Mouse (Mus musculus) spleen, adult 2 months (tissue): Measurements from ENCODE around the gene Ifna4. TPM values are rescaled to one million over a fixed set of nuclear protein-coding genes. Genes with fewer than 3 reads are reported as not detected.
A peak's percentile ranks its signal among the peaks of the same experiment; 100 is the strongest.
"Not testable (repeated sequence)": the region's sequence is repeated elsewhere in the genome, so short reads cannot be mapped to it uniquely, and the experiment has no call there.

ENCODE experiments used
- DNase-seq, 2 experiments: peaks; one replicate each; pipeline versions ENCODE4 v3.0.0 to v3.0.0-alpha.2; 2012 to 2021; ENCODE audit warnings: low spot score in 2 of 2, low read depth in 1 of 2
- H3K27ac ChIP-seq: fragments of 200-500 bp; 2 replicates; pipeline ENCODE4 v1.5.1; 2012; ENCODE audit warnings: low read length, inconsistent platforms; ENCODE audit not compliant: insufficient read depth
- H3K27me3 ChIP-seq: fragments of 200-500 bp; 2 replicates; pipeline ENCODE4 v1.6.1; 2012; ENCODE audit warnings: mild to moderate bottlenecking, moderate library complexity, low read length, inconsistent platforms; ENCODE audit not compliant: control insufficient read depth, insufficient read depth
- H3K36me3 ChIP-seq: fragments of 200-500 bp; 2 replicates; pipeline ENCODE4 v1.6.1; 2012; ENCODE audit warnings: mild to moderate bottlenecking, low read length, inconsistent platforms; ENCODE audit not compliant: control insufficient read depth, insufficient read depth
- H3K4me1 ChIP-seq: fragments of 200-500 bp; 2 replicates; pipeline ENCODE4 v1.6.1; 2011; ENCODE audit warnings: inconsistent platforms; ENCODE audit not compliant: control insufficient read depth, insufficient read depth, insufficient read length
- H3K4me3 ChIP-seq: fragments of 200-500 bp; 2 replicates; pipeline ENCODE4 v1.5.1; 2011; ENCODE audit warnings: mild to moderate bottlenecking, inconsistent platforms; ENCODE audit not compliant: insufficient read depth, insufficient read length; ENCODE audit errors: extremely low read depth
- CTCF ChIP-seq: fragments of 200-500 bp; IDR thresholded peaks from 2 replicates; pipeline ENCODE4 v1.5.1; 2011; ENCODE audit warnings: mild to moderate bottlenecking, inconsistent platforms; ENCODE audit not compliant: insufficient read depth, insufficient read length, insufficient replicate concordance; ENCODE audit errors: extremely low read depth
- POLR2A ChIP-seq: fragments of 200-500 bp; IDR thresholded peaks from 2 replicates; pipeline ENCODE4 v1.6.1; 2011; ENCODE audit warnings: low read depth, low read length, inconsistent platforms
- WGBS: fragments of 180-500 bp; shearing (Covaris S2); methylation state at CpG from one replicate; pipeline ENCODE4 v1.1.7; 2018; 5-methylcytosine and 5-hydroxymethylcytosine counted together
- polyA plus RNA-seq: library from polyadenylated mRNA; depleted of rRNA; stranded (reverse); fragments of >200 nt; gene quantifications from 2 replicates; pipeline ENCODE4 v1.2.3, GENCODE M21; 2012

Gene Ifna4
- polyA plus RNA-seq, 1 experiment = not detected

DNA sequence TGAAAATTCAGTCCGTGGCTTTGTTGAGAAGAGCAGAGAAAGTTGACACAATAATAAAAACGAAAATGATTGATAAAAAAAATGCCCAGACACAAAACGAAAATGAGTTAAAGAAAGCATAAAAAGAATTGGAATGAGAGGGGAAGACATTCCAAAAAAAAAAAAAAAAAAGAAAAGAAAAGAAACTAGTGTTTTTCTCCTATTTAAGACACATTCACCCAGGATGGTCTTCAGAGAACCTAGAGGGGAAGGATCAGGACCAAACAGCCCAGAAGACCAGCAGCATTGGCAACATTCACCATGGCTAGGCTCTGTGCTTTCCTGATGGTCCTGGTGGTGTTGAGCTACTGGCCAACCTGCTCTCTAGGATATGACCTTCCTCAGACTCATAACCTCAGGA lies 25.7 kb upstream of the Ifna4 start, which contains the start of gene Ifna7:
Ifna7 (plus strand) TSS at position 301 of the 400 bp plus-strand sequence.
- WGBS = 61% methylated on average over 3 of the region's 3 CpGs
- TF ChIP-seq CTCF (no peak), POLR2A (no peak)
- Histone ChIP-seq H3K36me3 (no peaks in the 10 kb centered on the region), H3K4me1 (no peaks in the 10 kb centered on the region), H3K27ac (no peak within 1 kb of the TSS), H3K27me3 (no peaks in the 10 kb centered on the region), H3K4me3 (no peak within 1 kb of the TSS)
- DNase-seq = no peak

DNA sequence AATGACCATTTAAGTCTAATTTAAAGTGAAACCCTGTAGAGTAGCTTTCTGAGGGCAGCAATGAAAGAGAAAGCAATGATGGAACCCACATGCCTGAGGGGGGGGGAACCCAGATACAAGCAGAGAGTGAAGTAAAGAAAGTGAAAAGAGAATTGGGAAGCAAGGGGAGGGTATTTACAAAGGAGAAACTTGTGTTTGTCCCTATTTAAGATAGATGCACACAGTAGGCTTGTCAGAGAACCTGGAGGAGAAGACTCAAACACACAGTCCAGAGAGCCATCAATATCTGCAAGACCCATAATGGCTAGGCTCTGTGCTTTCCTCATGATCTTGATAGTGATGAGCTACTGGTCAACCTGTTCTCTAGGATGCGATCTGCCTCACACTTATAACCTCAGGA lies 22.0 kb upstream of the Ifna4 start, which contains the start of gene Ifna11:
Ifna11 (plus strand) TSS at position 301 of the 400 bp plus-strand sequence.
- no peaks in the 10 kb centered on the region for H3K36me3 ChIP-seq
- DNase-seq = no peak
- no peaks in the 10 kb centered on the region for H3K27me3 ChIP-seq
- WGBS = 89% methylated on average over 1 of the region's 1 CpGs
- no peak within 1 kb of the TSS for H3K4me3 ChIP-seq
- TF ChIP-seq POLR2A = no peak
- no peak for TF ChIP-seq CTCF
- no peak within 1 kb of the TSS for H3K27ac ChIP-seq
- no peaks in the 10 kb centered on the region for H3K4me1 ChIP-seq

DNA sequence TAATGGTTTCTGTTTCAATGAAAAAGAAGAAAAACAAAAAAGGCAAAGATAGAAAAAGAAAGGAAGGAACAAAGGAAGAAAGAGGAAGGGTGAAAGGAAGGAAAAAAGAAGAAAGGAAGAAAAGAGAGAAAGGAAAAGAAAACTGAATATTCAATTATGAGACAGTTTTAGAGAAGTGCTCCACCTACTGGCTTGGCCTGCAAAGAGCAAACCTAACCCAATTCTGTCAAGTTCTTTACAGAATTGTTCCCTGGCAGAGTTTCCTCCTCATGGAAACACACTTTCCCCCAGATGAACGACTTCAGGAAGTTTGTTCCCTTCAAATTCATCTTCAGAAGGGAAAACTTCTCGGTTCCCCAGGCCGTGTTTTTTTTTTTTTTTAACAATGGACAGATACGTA lies 18.7 kb upstream of the Ifna4 start:
- no peaks in the 10 kb centered on the region for H3K27me3 ChIP-seq
- no peak for DNase-seq
- TF ChIP-seq CTCF (no peak), POLR2A (no peak)
- no peak overlapping the region for H3K4me3 ChIP-seq
- 29% methylated on average over 4 of the region's 4 CpGs for WGBS
- no peaks in the 10 kb centered on the region for H3K4me1 ChIP-seq
- no peak overlapping the region for H3K27ac ChIP-seq
- no peaks in the 10 kb centered on the region for H3K36me3 ChIP-seq

DNA sequence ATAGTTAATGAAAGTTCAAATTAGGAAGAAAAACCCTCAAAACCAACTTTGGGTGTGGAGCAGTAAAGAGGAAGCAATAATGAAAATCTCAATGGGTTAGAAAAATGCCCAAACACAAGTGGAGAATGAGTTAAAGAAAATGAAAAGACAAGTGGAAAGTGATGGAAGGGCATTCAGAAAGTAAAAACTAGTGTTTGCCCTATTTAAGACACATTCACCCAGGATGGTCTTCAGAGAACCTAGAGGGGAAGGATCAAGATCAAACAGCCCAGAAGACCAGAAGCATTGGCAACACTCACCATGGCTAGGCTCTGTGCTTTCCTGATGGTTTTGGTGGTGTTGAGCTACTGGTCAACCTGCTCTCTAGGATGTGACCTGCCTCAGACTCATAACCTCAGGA lies 14.5 kb upstream of the Ifna4 start, which contains the start of gene Ifna6:
Ifna6 (plus strand) TSS at position 301 of the 400 bp plus-strand sequence.
- H3K27me3 ChIP-seq, H3K36me3 ChIP-seq, DNase-seq, H3K4me1 ChIP-seq, H3K27ac ChIP-seq, H3K4me3 ChIP-seq: not testable (repeated sequence)

DNA sequence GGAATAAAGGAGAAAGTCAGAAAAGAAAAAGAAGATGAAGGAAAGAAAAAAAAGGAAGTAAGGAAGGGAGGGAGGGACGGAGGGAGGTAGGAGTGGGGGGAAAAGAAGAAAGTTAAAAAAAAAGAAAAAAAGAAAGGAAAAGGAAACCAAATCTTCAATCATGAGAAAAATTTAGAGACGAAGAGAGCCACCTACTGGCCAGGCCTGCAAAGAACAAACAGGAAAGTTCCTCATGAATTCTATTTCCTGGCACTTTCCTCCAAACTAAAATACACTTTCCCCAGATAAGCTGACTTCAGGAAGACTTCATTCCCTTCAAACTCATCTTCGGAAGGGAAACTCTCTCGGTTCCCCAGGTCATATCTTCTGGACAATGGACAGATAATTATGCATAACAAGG lies 11.1 kb upstream of the Ifna4 start:
- H3K27me3 ChIP-seq = no peaks in the 10 kb centered on the region
- TF ChIP-seq CTCF = no peak
- TF ChIP-seq POLR2A = no peak
- 30% methylated on average over 4 of the region's 4 CpGs for WGBS
- peak in 1 of 2 experiments; percentile 40 for DNase-seq
- H3K36me3 ChIP-seq = no peaks in the 10 kb centered on the region
- no peaks in the 10 kb centered on the region for H3K4me1 ChIP-seq
- no peak overlapping the region for H3K27ac ChIP-seq
- no peak overlapping the region for H3K4me3 ChIP-seq

DNA sequence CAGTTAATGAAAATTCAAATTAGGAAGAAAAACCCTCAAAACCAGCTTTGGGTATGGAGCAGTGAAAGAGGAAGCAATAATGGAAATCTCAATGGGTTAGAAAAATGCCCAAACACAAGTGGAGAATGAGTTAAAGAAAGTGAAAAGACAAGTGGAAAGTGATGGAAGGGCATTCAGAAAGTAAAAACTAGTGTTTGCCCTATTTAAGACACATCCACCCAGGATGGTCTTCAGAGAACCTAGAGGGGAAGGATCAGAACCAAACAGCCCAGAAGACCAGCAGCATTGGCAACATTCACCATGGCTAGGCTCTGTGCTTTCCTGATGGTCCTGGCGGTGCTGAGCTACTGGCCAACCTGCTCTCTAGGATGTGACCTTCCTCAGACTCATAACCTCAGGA lies 6.4 kb upstream of the Ifna4 start, which contains the start of gene Ifna5:
Ifna5 (plus strand) TSS at position 301 of the 400 bp plus-strand sequence.
- not testable (repeated sequence) for DNase-seq, H3K36me3 ChIP-seq, H3K27ac ChIP-seq, H3K4me3 ChIP-seq, H3K4me1 ChIP-seq, H3K27me3 ChIP-seq
- 95% methylated on average over 1 of the region's 1 CpGs for WGBS

DNA sequence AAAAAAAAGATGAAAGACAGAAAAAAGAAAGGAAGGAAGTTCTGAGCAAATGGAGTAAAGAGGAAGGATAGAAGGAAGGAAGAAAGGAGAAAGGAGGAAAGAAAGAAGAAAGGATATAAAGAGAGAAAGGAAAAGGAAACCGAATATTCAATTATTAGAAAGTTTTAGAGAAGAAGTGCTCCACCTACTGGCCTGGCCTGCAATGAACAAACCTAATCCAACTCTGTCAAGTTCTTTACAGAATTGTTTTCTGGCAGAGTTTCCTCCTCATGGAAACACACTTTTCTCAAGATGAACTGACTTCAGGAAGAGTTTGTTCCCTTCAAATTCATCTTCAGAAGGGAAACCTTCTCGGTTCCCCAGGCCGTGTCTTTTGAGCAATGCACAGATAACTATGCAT lies 2.8 kb upstream of the Ifna4 start:
- Histone ChIP-seq H3K27ac (no peak overlapping the region), H3K4me1 (no peaks in the 10 kb centered on the region; the same call in 1 of the 2 replicates), H3K4me3 (no peak overlapping the region), H3K36me3 (no peaks in the 10 kb centered on the region), H3K27me3 (no peaks in the 10 kb centered on the region)
- TF ChIP-seq POLR2A (no peak), CTCF (no peak)
- 37% methylated on average over 3 of the region's 3 CpGs for WGBS
- DNase-seq = no peak
